Mouse (Mus musculus) cerebellum, postnatal 10 days (tissue): ENCODE measurements around the gene Ddx49.

Experiments used
- DNase-seq, 2 experiments: peaks; one replicate each; pipeline ENCODE4 v3.0.0; 2021; ENCODE audit warnings: mixed read lengths in 2 of 2

Gene Ddx49

DNA sequence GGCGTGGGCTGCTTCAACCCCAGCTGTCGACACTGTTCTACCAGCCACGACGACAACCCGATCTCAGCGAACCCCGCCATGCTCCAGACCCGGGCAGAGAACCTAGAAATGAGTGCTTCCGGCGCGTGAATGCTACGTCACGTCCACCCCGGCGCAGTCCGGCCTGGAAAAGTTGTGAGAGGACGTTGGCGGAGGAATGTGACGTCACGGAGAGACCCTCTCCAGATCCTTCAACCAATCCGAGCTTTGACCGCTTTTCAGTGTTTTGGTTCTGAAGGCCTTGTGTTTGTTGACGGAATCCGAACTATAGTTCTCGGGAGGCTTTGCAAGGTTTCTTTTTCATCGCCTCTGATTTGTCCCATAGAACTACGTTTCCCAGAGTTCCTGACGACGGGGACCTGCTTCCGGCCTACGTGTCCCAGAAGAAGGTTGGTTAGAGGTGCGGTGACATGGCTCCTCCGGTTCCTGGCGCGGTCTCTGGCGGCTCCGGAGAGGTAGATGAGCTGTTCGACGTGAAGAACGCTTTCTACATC lies at the start of gene Ddx49, which contains the start of gene Cope:
Gene Ddx49 (minus strand): TSS at position 132 of the 533 bp plus-strand sequence.
Gene Cope (plus strand): TSS at position 161 of the 533 bp plus-strand sequence.
- DNase-seq = peak; percentile 97

DNA sequence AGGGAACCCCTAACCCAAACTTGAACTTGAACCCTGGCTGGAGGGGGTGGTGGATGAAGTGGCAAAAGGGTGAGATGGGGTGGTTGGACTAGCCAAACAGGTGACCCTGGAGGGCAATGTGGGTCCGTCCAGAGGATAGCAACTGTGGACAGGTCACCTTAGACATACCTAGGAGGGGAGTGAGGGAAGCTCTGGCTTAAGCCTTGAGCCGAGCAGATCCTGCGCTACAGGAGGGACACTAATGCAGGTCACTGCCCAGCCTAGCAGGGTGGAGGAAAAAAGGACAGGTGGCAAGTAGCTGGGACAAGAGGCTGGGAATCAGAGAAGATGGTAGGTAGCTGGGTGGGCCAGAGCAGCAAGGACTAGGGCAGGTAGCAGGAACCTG lies 49.7 kb upstream of the Ddx49 start:
- DNase-seq = peak; percentile 38 to 50

DNA sequence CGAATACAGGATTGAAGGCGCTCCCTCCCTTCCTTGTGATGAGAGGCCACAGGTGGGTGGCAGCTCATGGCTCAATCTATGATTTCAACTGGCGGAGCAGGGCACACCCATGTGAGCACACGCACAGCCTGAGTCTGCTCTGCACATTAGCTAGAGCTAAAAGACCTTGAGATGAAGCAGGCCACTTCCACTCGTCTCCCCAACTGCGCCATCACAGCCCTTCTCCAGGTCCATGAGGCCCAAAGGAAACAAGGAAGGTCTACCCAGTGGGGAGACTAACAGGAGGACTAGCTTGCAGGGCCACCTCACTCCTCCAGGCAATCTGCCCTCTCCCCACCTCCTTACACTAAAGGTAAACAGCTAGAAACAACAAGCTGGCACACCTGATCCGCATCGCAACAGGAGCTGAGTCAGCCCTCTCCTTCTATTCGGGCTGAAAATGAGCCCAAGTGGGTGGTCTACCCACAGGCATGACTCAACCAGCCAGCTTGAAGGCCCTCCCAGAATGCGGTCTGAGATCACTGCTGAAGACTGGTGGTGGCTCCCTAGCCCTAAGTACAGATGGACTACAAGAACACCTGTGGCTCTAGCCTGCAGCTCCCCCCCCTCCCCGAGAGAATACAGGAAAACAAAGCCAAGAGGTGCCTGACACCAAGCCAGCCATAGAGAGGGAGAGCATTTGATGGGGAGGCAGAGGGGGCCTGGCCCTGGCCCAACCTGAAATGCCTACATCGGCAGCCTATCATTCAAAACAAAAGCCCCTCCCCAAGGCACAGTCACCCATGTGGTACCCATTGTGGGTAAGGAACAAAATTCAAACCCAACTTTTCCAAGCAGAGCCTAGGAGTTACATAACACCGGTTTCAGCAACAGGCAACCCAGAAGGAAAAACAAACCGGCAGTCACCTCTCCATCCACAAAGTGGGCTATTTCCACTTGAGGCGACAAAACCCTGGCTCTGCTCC lies 49.0 kb upstream of the Ddx49 start:
- peak; percentile 51 for DNase-seq

DNA sequence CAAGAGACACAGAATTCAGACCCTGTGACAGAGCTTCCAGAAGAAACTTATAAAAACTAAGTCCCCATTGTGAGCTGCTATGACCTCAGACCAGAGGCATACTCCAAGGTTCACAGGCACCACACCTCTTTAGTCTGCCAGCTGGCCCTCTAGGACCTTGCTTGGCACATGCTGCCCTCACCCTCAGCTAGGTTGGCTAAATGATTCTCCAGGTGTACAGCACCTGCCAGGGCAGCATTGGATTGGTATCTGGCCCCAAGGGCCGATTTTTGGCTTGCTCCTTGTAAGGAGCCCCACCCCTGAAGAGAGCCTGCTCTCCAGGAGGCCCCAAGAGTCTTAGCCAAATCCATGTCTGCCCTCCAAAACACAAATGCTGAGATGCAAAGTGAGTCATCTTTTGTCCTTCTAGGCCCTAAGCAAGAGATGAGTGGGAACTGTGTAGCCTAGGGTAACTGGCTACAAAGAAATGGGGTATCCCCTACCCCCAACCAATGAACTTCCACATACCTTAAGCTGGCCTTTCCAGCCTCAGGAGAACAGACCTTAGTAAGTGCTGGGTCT lies 45.7 kb upstream of the Ddx49 start:
- no peak for DNase-seq

DNA sequence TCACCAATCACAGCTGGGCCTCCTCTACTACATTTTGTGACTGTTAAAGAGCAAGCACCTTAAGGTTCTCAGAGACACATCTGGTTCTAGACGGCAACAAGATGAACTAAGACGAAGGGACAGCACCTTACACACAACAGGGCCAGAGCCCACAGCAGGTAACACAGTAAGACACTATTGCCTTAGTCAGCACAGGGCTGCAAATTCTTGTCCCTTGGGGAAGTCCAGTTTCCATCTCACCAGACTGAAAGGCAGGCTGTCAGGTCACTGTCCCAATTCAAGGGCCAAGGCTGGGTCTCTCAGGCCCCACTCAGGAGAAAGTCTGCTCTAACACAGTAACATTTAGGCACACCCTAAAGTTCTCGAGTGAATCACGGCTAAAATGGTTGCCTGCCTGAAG lies 45.2 kb upstream of the Ddx49 start:
- no peak for DNase-seq

DNA sequence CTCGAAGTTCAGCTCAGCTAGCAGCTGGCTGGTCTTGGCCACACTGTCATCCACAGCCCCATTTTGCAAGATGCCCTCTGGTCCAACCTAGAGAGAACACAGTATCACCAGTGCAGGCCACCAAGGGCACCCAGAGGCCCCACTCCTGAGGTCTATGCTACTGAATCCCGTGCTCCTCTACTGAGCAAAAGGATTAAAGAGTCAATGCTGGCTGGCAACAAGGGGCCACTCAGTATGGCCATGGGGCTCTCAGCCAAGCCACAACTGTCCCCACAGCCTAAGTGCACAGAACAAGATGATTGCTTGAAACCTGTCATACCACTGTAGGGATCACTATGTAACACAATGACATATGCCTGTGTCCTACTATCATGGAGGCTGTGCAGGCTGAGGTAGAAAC lies 42.0 kb upstream of the Ddx49 start:
- DNase-seq = no peak

DNA sequence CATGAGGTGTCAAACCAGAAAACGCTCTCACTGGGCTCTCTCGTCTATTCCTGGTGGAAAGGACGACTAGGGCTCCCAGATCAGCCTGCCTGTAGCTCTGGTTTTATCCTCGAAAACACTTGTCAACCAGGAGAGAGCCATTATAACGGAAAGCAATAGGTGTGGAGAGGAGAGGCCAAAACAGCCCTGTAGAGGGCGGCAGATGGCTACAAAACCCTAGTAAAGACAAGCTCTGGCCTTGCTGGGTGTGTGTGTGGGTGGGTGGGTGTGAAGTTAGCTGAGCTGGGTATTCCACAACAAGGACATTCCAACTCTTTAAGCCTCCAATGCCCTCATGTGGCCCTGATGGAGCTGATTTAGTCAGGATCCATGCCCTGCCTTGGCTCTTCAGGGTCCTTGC lies 41.4 kb upstream of the Ddx49 start:
- peak; percentile 78 to 79 for DNase-seq

DNA sequence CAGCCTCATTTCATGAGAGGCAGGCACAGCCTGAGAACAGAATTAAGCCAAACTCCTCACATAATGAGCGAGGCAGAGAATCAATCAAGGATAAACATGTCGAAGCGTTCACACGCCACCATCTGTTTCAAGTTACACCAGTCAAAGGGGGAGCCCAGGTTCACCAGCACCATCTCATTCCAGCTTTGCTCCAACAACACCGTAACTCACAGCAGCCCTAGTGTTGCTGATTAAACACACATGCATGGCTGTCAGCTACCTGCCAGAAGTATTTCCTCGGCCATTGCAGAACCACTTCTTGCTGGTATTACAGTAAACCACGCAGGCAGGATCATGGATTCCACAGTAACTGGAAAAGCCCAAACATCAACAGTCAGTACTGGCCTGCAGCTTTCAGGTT lies 40.8 kb upstream of the Ddx49 start:
- DNase-seq = no peak

DNA sequence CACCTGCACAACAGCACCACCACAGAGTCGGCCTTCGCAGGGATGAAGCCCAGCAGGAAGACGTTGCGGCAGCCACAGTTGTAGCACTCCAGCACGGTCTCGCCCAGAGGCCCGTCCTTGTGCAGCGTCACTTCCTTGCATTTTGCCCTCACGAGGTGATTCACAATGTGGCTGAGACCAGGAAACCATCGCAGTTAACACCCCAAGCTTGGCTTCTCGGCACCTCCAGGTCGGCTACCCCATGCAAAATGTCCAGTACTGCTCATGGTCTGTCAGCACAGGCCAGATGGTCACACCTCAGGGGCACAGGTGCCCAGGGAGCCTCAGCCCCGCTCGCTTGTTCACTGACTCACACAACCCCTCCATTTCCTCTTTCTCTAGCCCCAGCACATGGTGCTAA lies 39.7 kb upstream of the Ddx49 start:
- no peak for DNase-seq

DNA sequence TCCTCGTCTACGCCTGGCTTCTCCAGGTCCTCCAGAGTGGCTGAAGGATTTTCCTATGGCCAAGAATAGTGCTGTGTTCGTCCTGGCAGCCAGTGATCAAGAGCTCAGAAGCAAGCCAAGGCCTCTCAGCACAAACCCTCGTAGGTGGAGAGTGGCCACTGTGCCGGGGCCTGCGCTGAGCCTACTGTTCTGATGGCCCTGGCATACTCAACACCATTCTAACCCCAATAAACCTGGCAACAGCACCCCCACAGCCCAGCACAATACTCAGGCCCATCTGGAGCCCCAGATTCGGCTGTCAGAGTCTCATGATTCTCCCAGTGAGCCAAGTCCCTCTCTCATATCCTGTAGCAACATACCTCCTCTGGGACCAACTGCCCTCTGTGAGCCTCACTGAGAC lies 38.4 kb upstream of the Ddx49 start:
- DNase-seq = no peak

DNA sequence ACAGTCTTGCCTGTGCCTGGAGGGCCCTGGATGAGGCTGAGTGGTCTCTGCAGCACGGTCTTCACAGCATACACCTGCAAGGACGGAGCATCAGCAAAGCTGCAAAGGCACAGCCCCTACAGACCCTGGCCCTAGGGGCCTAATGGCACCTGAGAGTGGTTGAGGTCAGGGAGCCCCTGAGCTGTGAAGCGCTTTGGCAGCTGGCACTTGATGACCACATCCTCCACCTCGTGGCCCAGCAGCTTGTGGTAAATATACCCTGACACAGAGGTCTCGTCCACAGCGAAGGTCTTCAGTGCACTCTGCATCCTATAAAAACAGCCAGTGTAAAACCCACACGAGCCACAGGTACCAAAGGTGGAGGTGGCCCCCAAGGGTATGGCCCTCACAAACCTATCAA lies 36.6 kb upstream of the Ddx49 start:
- DNase-seq = no peak

DNA sequence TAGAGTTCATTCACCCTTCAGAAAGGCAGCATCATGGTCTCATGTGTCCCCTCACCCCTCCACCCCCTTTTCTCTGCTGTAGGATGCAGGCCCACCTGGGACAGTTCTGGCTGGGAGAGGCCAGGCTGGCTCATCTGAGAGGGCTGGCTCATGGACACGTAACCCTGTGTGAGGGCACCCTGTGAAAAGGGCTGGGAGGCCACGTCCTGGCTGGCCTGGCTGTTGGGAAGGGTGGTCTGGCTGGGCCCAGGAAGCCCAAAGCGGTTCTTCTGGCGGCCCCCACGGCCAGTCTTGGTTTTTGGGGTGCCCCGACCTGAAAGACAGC lies 30.6 kb upstream of the Ddx49 start:
- DNase-seq = no peak

DNA sequence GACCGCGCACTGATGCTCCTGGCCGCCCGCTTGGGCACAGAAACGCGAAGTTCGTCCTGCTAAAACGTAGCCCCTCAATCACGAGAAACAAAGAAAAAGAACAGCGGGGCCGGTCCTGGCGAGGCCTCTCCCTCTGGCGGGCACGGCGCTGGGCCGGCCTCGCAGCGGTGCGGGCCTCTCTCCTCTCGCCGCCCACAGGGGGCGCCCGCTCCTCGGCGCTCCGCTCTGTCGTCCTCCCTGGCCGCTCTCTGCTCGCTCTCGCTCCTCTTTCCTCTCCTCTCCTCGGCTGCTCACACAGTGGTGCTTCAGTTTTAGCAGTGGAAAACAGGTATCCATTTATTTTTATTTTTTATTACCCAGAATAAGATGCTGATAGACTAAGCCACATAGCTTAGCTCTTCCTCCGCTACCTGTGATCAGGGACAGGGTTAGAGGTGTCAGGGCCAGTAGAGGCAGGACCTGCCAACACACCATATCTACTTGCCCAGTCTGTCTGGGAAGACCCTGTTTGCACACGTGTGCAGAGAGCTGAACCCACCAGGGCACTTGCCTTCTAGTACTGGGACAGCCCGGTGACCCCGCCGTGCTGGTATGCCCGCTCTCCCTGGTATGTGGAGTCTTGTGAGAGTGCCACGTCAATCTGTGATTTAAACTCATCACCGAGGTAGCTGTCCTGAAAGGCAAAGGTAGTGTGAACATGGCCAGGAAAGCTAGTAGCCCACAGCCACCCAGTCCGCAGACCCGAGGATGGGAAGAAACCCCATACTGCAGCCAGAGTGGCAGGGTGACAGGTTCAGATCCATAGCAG lies 30.0 kb upstream of the Ddx49 start:
- peak; percentile 92 to 93 for DNase-seq

DNA sequence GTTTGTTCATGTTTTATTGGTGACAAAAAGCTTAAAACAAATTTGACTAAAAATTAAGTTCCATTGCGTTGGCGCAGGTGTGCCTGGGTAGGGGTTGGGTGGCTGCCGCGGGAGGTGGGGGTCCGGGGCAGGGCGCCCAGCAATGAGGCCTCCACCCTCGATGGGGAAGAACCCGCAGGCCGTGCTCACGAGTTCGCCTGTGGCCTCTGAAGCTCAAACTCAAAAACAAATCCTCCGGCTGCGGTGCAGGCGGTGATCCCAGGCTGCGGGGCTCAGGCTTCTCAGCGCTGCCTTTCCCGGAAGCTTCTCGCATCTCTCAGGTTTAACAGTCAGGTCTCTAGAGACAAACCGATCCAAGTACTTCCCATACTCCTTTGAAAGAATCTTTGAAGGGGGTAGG lies 29.2 kb upstream of the Ddx49 start:
- DNase-seq = peak in 1 of 2 experiments; percentile 45

DNA sequence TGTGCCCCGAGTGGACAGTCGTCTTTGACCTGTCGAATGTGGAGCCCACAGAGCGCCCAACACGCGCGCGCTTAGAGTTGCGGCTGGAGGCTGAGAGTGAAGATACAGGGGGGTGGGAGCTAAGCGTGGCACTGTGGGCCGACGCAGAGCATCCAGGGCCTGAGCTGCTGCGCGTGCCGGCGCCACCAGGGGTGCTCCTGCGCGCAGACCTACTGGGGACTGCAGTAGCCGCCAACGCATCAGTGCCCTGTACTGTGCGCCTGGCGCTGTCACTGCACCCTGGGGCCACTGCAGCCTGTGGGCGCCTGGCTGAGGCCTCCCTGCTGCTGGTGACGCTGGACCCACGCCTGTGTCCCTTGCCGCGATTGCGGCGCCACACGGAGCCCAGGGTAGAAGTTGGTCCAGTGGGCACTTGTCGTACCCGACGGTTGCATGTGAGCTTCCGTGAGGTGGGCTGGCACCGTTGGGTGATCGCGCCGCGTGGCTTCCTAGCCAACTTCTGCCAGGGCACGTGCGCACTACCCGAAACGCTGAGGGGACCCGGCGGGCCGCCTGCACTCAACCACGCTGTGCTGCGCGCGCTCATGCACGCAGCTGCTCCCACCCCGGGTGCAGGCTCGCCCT lies 28.6 kb upstream of the Ddx49 start:
- DNase-seq = peak; percentile 75 to 77

DNA sequence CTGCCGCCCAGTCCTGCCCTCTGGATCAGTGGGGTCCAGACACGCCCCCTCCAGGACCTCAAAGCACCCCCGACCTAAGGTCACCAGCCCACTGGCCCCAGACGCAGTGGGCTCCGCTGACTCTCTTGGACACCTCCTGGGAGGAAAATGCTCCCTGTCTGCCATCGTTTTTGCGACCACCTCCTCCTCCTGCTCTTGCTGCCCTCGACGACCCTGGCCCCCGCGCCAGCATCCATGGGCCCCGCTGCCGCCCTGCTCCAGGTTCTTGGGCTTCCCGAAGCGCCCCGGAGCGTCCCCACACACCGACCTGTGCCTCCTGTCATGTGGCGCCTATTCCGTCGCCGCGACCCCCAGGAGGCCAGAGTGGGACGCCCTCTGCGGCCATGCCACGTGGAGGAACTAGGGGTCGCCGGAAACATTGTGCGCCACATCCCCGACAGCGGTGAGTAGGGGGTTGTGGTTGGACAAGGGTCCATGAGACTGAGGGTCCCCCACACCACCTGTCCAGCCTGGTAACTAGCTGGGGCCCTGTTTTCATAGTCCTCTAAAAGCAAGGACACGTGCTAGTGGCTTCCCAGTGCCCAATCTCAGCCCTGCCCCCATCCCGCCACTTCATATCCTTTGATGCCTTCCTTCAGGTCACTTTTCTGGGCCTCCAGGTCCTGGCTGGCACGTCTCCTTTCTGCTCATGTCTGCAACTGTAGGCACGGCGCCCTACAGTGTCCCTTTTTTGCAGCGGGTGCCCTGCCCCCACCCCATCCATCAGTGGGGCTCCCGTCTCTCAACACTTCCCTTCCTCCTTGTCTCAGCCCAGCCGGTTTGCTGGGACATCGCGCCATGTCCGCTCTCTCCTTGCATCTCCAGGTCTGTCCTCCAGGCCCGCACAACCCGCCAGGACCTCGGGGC lies 27.8 kb upstream of the Ddx49 start:
- DNase-seq = peak in 1 of 2 experiments; percentile 34

DNA sequence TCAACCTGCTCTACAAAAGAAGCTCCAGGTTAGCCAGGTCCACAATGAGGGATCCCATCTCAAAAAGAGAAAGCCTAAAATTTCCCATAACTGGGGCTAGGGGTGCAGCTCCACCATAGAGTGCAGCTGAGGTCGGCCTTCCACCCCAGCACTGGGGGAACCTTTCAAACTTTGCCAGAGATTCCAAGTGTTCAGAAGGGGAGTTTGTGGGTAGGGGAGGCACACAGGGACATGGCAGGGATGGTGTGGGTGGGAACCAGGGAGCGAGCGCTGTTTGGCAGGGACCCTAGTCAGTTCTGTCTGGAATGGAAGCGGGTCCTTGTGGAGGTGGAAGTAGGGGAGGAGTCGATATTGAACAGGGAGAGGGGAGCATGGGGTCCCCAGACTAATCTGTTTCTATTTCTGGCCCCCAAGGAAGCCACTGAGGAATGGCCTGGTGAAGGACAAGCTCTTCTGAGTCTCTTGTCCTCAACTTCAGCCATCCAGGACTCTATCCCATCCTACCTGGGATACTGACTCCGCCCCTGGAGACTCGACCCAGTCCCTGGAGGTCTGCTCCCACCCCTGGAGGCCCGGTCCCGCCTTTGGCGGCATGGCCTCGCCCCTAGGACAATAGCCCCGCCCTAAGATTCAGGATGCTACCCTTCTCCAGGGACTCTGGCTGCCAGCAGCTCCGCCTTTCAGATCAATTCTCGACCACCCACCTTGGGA lies 27.0 kb upstream of the Ddx49 start, which contains the start of gene Gdf1:
Gene Gdf1 (plus strand): TSS at position 694 of the 711 bp plus-strand sequence.
- DNase-seq = peak in 1 of 2 experiments; percentile 32

DNA sequence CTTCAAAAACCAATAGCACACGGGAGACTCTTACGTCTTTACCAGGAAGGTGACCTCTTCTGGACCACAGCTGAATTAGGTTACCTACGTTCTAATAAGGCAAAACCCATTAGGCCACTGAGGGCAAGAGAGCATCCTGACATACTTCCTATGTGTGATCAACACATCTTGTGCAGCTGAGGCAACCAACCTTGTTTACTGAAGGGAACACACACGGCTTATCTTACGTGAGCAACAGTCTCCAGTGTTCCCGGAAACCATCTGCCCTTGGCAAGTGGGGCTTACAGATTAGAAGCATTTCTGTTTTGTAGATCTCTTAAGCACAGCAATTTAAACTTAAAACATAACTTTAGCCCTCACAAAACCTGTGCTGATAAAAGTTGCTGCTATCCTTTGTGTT lies 25.2 kb upstream of the Ddx49 start:
- DNase-seq = no peak

DNA sequence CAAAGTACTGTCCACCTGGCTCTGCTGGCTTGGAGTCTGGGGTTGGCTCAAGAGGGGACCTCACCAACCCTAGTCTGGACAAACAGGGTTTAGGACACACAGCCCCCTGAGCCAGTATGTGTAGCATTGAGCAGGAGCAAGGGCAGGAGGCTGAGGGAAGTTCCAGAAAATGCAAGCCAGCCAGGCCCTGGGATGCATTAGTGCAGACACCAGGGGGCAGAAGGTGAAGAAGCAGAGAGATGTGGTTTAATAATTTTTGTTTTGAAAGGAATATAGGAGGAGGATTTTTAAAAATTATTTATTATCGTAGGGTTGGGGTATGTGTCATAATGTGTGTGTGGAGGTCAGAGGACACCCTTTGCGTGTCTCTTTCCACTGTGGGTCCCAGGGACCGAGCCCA lies 21.4 kb upstream of the Ddx49 start:
- no peak for DNase-seq

DNA sequence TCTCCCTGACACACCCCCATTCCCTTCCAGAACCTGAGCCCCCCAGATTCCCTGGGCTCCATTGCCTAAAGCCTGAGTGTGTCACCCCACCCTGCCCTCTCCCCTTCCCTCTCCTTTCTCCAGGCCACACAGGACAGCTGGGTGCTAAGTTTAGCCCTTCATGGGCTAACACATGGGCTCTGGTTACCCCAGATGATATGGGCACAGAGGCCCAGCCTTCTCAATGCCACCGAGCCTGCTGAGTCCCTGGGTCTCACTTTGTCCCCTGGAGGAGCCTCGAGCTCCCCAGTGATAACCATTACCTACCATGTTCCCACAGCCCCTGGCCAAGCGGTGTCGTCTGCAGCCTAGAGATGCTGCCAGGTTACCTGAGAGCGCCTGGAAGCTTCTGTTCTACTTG lies 15.6 kb upstream of the Ddx49 start:
- no peak for DNase-seq
